Mouse (Mus musculus) forebrain, embryonic 12.5 days (tissue): ENCODE data around the gene Maml2. TPM values are rescaled to one million over a fixed set of nuclear protein-coding genes. Genes with fewer than 3 reads are reported as not detected.

Experiments
- ATAC-seq: fragments of 200-750 bp; cut with Nextera tagmentation; 2 replicates; pipeline ENCODE4 v1.8.0; 2017; ENCODE audit warnings: moderate TSS enrichment; ENCODE audit not compliant: low FRiP score
- H3K27ac ChIP-seq: fragments of 300-500 bp; sonication (generic); 2 replicates; pipeline ENCODE4 v1.5.1; 2016; ENCODE audit warnings: mild to moderate bottlenecking
- H3K27me3 ChIP-seq: fragments of 300-500 bp; sonication (generic); 2 replicates; pipeline ENCODE4 v1.6.1; 2016; ENCODE audit warnings: mild to moderate bottlenecking
- H3K36me3 ChIP-seq: fragments of 300-500 bp; sonication (generic); replicated peaks from 2 replicates; pipeline ENCODE4 v1.6.1; 2016; ENCODE audit warnings: mild to moderate bottlenecking
- H3K4me1 ChIP-seq: fragments of 300-500 bp; sonication (generic); 2 replicates; pipeline ENCODE4 v1.6.1; 2016
- H3K4me2 ChIP-seq: fragments of 300-500 bp; sonication (generic); 2 replicates; pipeline ENCODE4 v1.6.1; 2016; ENCODE audit warnings: mild to moderate bottlenecking, moderate library complexity
- H3K4me3 ChIP-seq: fragments of 300-500 bp; sonication (generic); replicated peaks from 2 replicates; pipeline ENCODE4 v1.5.1; 2016; ENCODE audit warnings: mild to moderate bottlenecking
- H3K9ac ChIP-seq: fragments of 300-500 bp; sonication (generic); 2 replicates; pipeline ENCODE4 v1.6.1; 2016; ENCODE audit warnings: mild to moderate bottlenecking
- H3K9me3 ChIP-seq: fragments of 300-500 bp; sonication (generic); 2 replicates; pipeline ENCODE4 v1.6.1; 2016
- WGBS: fragments of 180-500 bp; shearing (Covaris S2); methylation state at CpG from one replicate; pipeline ENCODE4 v1.1.7; 2016; 5-methylcytosine and 5-hydroxymethylcytosine counted together
- polyA plus RNA-seq: library from polyadenylated mRNA; unstranded; fragments of >200 nt; fragmentation: Nextera tagmentation; extraction: Ambion mirVana; gene quantifications from 2 replicates; pipeline ENCODE4 v1.2.1, GENCODE M21; 2016

Maml2 gene
- polyA plus RNA-seq, 1 experiment from 2014 or later = 10.4 TPM

GRCm38 (mm10) chr9:13599800-13600199 lies 302.0 kb downstream of the Maml2 start:
- Histone ChIP-seq H3K4me2 (no peak overlapping the region), H3K4me3 (no peak overlapping the region), H3K27ac (no peak overlapping the region), H3K9me3 (no peaks in the 10 kb centered on the region), H3K36me3 (no peaks in the 10 kb centered on the region), H3K9ac (no peak overlapping the region), H3K4me1 (no peaks in the 10 kb centered on the region), H3K27me3 (no peaks in the 10 kb centered on the region)
- WGBS = 90% methylated on average over 6 of the region's 6 CpGs
- no peak for ATAC-seq

DNA sequence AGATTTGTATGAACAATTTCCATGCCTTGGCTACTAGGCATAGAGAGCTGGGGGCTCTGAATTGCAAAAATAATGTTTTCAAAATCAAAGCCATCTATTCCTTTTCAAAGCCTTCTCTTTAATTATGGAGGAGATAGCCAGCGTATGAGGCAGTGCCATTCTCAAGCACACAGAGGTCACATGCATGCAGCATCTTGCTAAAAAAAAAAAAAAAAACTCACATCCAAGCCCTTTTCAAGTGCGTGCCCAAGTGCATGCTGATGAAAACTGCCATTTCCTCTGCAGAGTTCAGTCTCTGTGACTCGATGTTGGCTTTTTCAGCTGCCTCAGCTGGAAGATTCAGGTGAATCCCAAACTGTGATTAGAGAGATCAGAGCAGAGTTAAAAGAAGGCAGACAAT lies 304.0 kb downstream of the Maml2 start:
- H3K27me3 ChIP-seq = no peaks in the 10 kb centered on the region
- no peak for ATAC-seq
- no peaks in the 10 kb centered on the region for H3K4me1 ChIP-seq
- H3K9me3 ChIP-seq = no peaks in the 10 kb centered on the region
- 77% methylated on average over 3 of the region's 3 CpGs for WGBS
- no peaks in the 10 kb centered on the region for H3K36me3 ChIP-seq
- H3K4me3 ChIP-seq = no peak overlapping the region
- no peak overlapping the region for H3K9ac ChIP-seq
- H3K27ac ChIP-seq = no peak overlapping the region
- H3K4me2 ChIP-seq = no peak overlapping the region

- no peak for ATAC-seq
- 87% methylated on average over 8 of the region's 8 CpGs for WGBS
These were observed 305.9 kb downstream of the Maml2 start for GRCm38 (mm10) chr9:13603533-13604143.

GRCm38 (mm10) chr9:13607609-13608185 lies 309.9 kb downstream of the Maml2 start:
- no peak overlapping the region for H3K4me3 ChIP-seq
- no peaks in the 10 kb centered on the region for H3K27me3 ChIP-seq
- 59% methylated on average over 8 of the region's 8 CpGs for WGBS
- no peak overlapping the region for H3K27ac ChIP-seq
- ATAC-seq = no peak; the same call in 1 of the 2 replicates
- H3K4me1 ChIP-seq = peaks cover 7% of the 10 kb centered on the region
- H3K36me3 ChIP-seq = no peaks in the 10 kb centered on the region
- H3K9me3 ChIP-seq = no peaks in the 10 kb centered on the region
- no peak overlapping the region for H3K4me2 ChIP-seq
- H3K9ac ChIP-seq = no peak overlapping the region

More at GRCm38 (mm10) chr9:13603533-13604143, 305.9 kb downstream of the Maml2 start:
- H3K9me3 ChIP-seq = no peaks in the 10 kb centered on the region
- no peak overlapping the region for H3K9ac ChIP-seq
- H3K36me3 ChIP-seq = no peaks in the 10 kb centered on the region
- H3K27ac ChIP-seq = no peak overlapping the region
- H3K4me1 ChIP-seq = peaks cover 3% of the 10 kb centered on the region; the same call in 1 of the 2 replicates
- no peaks in the 10 kb centered on the region for H3K27me3 ChIP-seq
- no peak overlapping the region for H3K4me2 ChIP-seq
- no peak overlapping the region for H3K4me3 ChIP-seq

DNA sequence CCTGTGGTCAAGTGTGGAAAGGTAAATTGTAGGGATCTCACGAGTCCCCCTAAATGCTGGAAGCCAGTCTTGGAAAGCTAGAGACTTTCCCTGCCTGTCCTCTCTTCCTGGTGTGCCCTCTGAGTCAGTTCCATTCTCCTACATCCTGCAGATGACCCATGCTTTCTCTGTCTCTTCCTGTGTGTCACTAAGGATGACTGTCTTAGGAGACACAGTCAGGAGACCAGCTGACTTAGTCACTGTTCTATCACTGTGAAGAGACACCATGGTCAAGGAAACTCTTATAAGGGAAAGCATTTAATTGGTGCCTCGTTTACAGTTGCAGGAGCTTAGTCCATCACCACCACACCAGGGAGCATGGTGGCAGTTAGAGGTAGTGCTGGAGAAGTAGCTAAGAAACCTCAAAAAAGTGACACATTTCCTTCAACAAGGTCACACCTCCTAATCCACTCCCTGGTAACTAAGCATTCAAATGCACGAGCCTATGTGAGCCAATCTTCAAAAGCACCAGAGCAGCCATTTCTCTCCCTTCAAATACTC lies 310.8 kb downstream of the Maml2 start:
- no peak for ATAC-seq
- H3K27ac ChIP-seq = no peak overlapping the region
- no peak overlapping the region for H3K9ac ChIP-seq
- no peaks in the 10 kb centered on the region for H3K36me3 ChIP-seq
- WGBS = 58% methylated on average over 3 of the region's 3 CpGs
- H3K9me3 ChIP-seq = no peaks in the 10 kb centered on the region
- peaks cover 16% of the 10 kb centered on the region for H3K4me1 ChIP-seq
- no peak overlapping the region for H3K4me2 ChIP-seq
- no peak overlapping the region for H3K4me3 ChIP-seq
- H3K27me3 ChIP-seq = no peaks in the 10 kb centered on the region

- WGBS = 91% methylated on average over 3 of the region's 3 CpGs
- Histone ChIP-seq H3K4me3 (no peak overlapping the region), H3K4me2 (no peak overlapping the region), H3K4me1 (peaks cover 22% of the 10 kb centered on the region), H3K27me3 (no peaks in the 10 kb centered on the region), H3K36me3 (no peaks in the 10 kb centered on the region), H3K27ac (no peak overlapping the region), H3K9me3 (no peaks in the 10 kb centered on the region), H3K9ac (no peak overlapping the region)
- ATAC-seq = no peak
These were observed 313.8 kb downstream of the Maml2 start for GRCm38 (mm10) chr9:13611561-13611960.

DNA sequence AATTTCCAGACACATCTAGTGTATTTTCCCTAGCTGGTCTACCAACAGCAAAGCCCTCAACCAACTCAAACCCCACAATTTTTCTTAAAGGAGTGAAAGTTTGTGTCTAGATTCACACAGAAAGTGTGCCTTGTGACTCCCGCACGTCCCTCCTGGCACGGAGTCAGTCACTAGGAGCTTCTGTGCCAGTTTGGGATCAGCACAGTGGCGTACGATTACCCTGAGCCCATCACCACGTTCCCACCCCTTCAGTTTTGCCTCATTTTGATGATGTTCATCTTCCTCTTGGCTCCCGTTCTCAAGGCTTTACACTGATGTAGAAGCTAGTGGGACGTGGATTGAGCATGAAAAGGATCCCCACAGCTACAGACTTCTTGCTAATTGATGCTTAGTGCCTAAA lies 314.6 kb downstream of the Maml2 start:
- Histone ChIP-seq H3K27me3 (no peaks in the 10 kb centered on the region), H3K9me3 (no peaks in the 10 kb centered on the region), H3K4me3 (no peak overlapping the region), H3K4me2 (no peak overlapping the region), H3K27ac (0 out of 2 replicates have a peak overlapping the region, but pooled peaks have one; percentile 6), H3K36me3 (no peaks in the 10 kb centered on the region), H3K9ac (no peak overlapping the region), H3K4me1 (peaks cover 22% of the 10 kb centered on the region)
- 48% methylated on average over 8 of the region's 8 CpGs for WGBS
- ATAC-seq = no peak

DNA sequence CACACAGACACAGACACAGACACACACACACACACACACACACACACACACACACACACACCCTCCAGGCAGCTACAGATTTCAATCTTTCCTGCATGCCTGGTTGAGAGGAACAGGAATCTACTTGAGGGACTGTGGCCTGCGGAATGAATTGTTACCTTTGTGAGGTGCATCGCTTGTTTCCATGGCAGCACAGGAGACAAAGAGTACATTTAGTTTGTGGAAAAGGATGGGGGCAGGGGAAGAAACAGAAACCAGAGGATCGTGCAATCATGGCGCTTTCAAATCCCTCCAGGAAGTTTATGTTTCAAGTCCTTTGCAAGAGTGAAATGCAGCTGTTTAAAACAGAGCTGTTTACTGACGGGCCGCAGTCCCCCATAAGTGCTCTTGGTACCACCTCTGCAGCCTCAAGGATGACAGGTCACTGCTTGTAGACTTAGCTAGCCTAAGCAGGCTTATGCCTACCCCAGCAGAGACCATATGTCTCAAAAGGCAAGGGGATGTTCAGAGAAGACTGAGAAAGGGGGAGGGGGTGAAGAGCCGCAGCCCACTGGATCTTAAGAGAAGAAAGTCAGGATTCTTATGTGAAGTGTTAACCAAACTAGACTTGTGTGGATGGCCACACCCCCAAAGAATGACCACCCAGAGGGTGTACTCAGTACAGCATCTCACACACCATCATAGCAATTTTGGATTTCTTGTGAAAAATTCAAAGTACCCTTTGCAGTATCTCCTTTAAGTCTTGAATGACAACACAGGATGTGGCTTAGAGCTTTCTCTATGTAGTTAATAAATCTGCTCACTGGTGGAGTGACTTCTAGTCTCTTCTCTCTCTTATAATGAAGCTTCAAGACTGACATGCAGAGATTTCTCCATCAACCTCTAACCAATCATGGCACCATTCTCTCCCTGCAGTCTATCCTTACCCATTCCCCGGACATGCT lies 315.8 kb downstream of the Maml2 start:
- no peak overlapping the region for H3K4me3 ChIP-seq
- no peaks in the 10 kb centered on the region for H3K9me3 ChIP-seq
- H3K27me3 ChIP-seq = no peaks in the 10 kb centered on the region
- H3K4me2 ChIP-seq = peak overlapping the region; percentile 27
- H3K4me1 ChIP-seq = peaks cover 20% of the 10 kb centered on the region
- peak overlapping the region; percentile 46 for H3K27ac ChIP-seq
- no peaks in the 10 kb centered on the region for H3K36me3 ChIP-seq
- WGBS = 31% methylated on average over 8 of the region's 8 CpGs
- peak; percentile 68; the same call in 1 of the 2 replicates for ATAC-seq
- H3K9ac ChIP-seq = 0 out of 2 replicates have a peak overlapping the region, but pooled peaks have one; percentile 12

DNA sequence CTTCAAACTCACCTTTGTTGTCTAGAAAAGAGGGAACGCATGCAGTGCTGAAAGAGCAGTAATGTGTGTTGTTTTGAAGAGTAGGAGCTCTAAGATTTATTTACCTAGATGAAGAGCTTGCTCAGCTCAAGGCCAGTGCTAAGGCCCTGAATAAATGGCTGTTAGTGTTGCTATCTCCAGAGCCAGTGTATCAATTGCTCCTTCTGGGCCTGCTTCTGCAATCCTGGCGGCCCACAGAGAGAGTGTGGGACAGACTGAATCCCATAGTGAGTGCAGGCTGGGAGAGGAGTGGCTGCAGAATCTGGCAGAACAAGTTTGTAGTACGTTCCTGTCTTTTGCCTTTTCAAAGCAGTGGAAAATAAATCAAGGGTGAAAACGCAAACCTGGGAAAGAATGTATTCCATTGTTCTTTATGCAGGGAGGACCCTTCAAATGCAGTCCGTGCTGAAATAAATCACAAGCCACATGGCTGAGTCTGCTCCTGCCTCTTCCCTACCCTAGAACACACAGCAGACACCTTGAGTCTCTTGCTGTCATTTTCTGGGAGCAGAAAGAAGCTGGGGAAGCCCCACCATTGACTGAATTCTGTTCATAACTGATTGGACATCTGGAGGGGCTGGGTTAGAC lies 318.7 kb downstream of the Maml2 start:
- Histone ChIP-seq H3K27me3 (no peaks in the 10 kb centered on the region), H3K36me3 (peaks cover 9% of the 10 kb centered on the region), H3K9ac (no peak overlapping the region), H3K9me3 (no peaks in the 10 kb centered on the region), H3K4me2 (no peak overlapping the region), H3K4me1 (peaks cover 20% of the 10 kb centered on the region), H3K4me3 (no peak overlapping the region), H3K27ac (no peak overlapping the region)
- 35% methylated on average over 5 of the region's 5 CpGs for WGBS
- ATAC-seq = no peak

DNA sequence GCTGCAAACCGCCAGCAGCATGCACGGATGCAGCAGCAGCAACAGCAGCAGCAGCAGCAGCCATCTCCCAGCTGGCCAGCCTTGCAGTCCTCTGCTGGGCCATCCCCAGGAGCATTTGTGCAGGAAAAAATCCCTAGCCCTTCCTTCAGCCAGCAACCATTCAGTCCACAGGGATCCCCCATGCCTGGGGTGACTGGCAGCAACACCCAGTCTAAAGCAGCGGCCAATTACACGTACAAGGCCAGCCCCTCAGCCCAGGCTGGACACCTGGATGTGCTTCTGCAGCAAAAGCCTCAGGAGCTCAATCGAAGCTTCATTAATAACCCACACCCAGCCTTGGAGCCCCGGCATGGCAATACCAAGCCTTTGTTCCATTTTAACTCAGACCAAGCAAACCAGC lies 323.0 kb downstream of the Maml2 start:
- ATAC-seq = no peak
- peaks cover 3% of the 10 kb centered on the region; the same call in 1 of the 2 replicates for H3K4me1 ChIP-seq
- 76% methylated on average over 6 of the region's 6 CpGs for WGBS
- no peaks in the 10 kb centered on the region for H3K9me3 ChIP-seq
- peaks cover 9% of the 10 kb centered on the region for H3K36me3 ChIP-seq
- H3K4me3 ChIP-seq = no peak overlapping the region
- no peak overlapping the region for H3K9ac ChIP-seq
- no peaks in the 10 kb centered on the region for H3K27me3 ChIP-seq
- no peak overlapping the region for H3K4me2 ChIP-seq
- no peak overlapping the region for H3K27ac ChIP-seq

- Histone ChIP-seq H3K9me3 (no peaks in the 10 kb centered on the region), H3K27me3 (no peaks in the 10 kb centered on the region), H3K36me3 (peaks cover 9% of the 10 kb centered on the region), H3K4me1 (peaks cover 10% of the 10 kb centered on the region), H3K4me3 (no peak overlapping the region), H3K27ac (no peak overlapping the region), H3K4me2 (no peak overlapping the region), H3K9ac (no peak overlapping the region)
- ATAC-seq = no peak
- WGBS = 95% methylated on average over 3 of the region's 3 CpGs
These were observed 324.2 kb downstream of the Maml2 start for GRCm38 (mm10) chr9:13621941-13622340.

DNA sequence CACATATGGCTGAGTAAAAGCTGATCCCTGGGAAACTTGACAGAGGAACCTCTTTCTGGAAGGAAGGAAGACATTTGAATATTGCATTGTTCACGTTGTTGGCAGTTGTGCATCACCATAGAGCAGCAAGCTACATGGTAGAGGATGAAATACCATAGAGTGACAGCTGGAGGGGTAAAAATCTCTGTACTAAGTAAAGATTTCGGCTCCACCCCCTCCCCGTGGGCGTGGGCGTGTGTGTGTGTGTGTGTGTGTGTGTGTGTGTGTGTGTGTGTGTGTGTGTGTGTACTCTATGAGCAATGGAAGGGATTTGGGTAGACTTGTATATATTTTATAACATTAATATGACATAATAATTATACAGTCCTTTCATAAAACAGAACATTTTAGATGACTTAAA lies 324.7 kb downstream of the Maml2 start:
- Histone ChIP-seq H3K9ac (no peak overlapping the region), H3K9me3 (no peaks in the 10 kb centered on the region), H3K4me1 (peaks cover 10% of the 10 kb centered on the region), H3K4me2 (no peak overlapping the region), H3K36me3 (peaks cover 9% of the 10 kb centered on the region), H3K27me3 (no peaks in the 10 kb centered on the region), H3K27ac (no peak overlapping the region), H3K4me3 (no peak overlapping the region)
- WGBS = 89% methylated on average over 5 of the region's 5 CpGs
- ATAC-seq = no peak
